Mouse (Mus musculus): ENCODE measurements around the gene Tectb. TPM values are rescaled to one million over a fixed set of nuclear protein-coding genes. Genes with fewer than 3 reads are reported as not detected.

Tectb gene
- total and polyA plus RNA-seq, 2 experiments from 2014 or later: 0.10 TPM

- no peaks in the 10 kb centered on the region for H3K9me3 ChIP-seq (ENCODE audit: low read length)
- H3K4me3 ChIP-seq (ENCODE audit: low read length): no peak overlapping the region
- H3K4me1 ChIP-seq (ENCODE audit: insufficient read depth, low read length): peaks cover 4% of the 10 kb centered on the region; the same call in 1 of the 2 replicates
- TF ChIP-seq CTCF (IDR thresholded peaks at IDR 0.05; ENCODE audit: low read depth): no peak
- no peak overlapping the region for H3K27ac ChIP-seq
- H3K36me3 ChIP-seq (ENCODE audit: insufficient read depth, low read length): no peaks in the 10 kb centered on the region
- H3K4me2 ChIP-seq (ENCODE audit: low read depth, low read length): no peak overlapping the region
- no peak overlapping the region for H3K9ac ChIP-seq (replicated peaks; ENCODE audit: low read length)
- ATAC-seq (no peak), DNase-seq (ENCODE audit: low spot score) (no peak)
- H3K27me3 ChIP-seq (ENCODE audit: insufficient read depth, low read length): no peaks in the 10 kb centered on the region
- 81% methylated on average over 6 of the region's 6 CpGs for WGBS
Observed at GRCm38 (mm10) chr19:55221208-55221607, 40.7 kb downstream of the Tectb start.

GRCm38 (mm10) chr19:55222268-55222667, 41.7 kb downstream of the Tectb start:
- Histone ChIP-seq H3K27me3 (ENCODE audit: insufficient read depth, low read length) (no peaks in the 10 kb centered on the region), H3K9ac (replicated peaks; ENCODE audit: low read length) (no peak overlapping the region), H3K4me2 (ENCODE audit: low read depth, low read length) (no peak overlapping the region), H3K9me3 (ENCODE audit: low read length) (no peaks in the 10 kb centered on the region), H3K4me3 (ENCODE audit: low read length) (no peak overlapping the region), H3K4me1 (ENCODE audit: insufficient read depth, low read length) (peaks cover 4% of the 10 kb centered on the region; the same call in 1 of the 2 replicates), H3K27ac (no peak overlapping the region), H3K36me3 (ENCODE audit: insufficient read depth, low read length) (no peaks in the 10 kb centered on the region)
- DNase-seq (ENCODE audit: low spot score) (no peak), ATAC-seq (no peak)
- TF ChIP-seq CTCF (IDR thresholded peaks at IDR 0.05; ENCODE audit: low read depth): no peak
- 91% methylated on average over 9 of the region's 9 CpGs for WGBS

- no peaks in the 10 kb centered on the region for H3K4me1 ChIP-seq (ENCODE audit: insufficient read depth, low read length)
- no peaks in the 10 kb centered on the region for H3K36me3 ChIP-seq (ENCODE audit: insufficient read depth, low read length)
- H3K9ac ChIP-seq (replicated peaks; ENCODE audit: low read length): no peak overlapping the region
- no peak for ATAC-seq
- no peak for DNase-seq (ENCODE audit: low spot score)
- no peak overlapping the region for H3K4me3 ChIP-seq (ENCODE audit: low read length)
- WGBS: 55% methylated on average over 5 of the region's 5 CpGs
- no peaks in the 10 kb centered on the region for H3K9me3 ChIP-seq (ENCODE audit: low read length)
- no peak overlapping the region for H3K27ac ChIP-seq
- H3K4me2 ChIP-seq (ENCODE audit: low read depth, low read length): no peak overlapping the region
- TF ChIP-seq CTCF (IDR thresholded peaks at IDR 0.05; ENCODE audit: low read depth): no peak
- no peaks in the 10 kb centered on the region for H3K27me3 ChIP-seq (ENCODE audit: insufficient read depth, low read length)
Observed at GRCm38 (mm10) chr19:55226621-55227020, 46.1 kb downstream of the Tectb start.

GRCm38 (mm10) chr19:55227135-55227534, 46.6 kb downstream of the Tectb start:
- WGBS: 84% methylated on average over 7 of the region's 7 CpGs
- no peak overlapping the region for H3K9ac ChIP-seq (replicated peaks; ENCODE audit: low read length)
- no peak overlapping the region for H3K4me2 ChIP-seq (ENCODE audit: low read depth, low read length)
- TF ChIP-seq CTCF (IDR thresholded peaks at IDR 0.05; ENCODE audit: low read depth): peak; percentile 31
- no peaks in the 10 kb centered on the region for H3K27me3 ChIP-seq (ENCODE audit: insufficient read depth, low read length)
- no peak for ATAC-seq
- H3K27ac ChIP-seq: no peak overlapping the region
- H3K36me3 ChIP-seq (ENCODE audit: insufficient read depth, low read length): no peaks in the 10 kb centered on the region
- H3K4me3 ChIP-seq (ENCODE audit: low read length): no peak overlapping the region
- no peaks in the 10 kb centered on the region for H3K9me3 ChIP-seq (ENCODE audit: low read length)
- no peak for DNase-seq (ENCODE audit: low spot score)
- H3K4me1 ChIP-seq (ENCODE audit: insufficient read depth, low read length): no peaks in the 10 kb centered on the region

- WGBS: 74% methylated on average over 10 of the region's 10 CpGs
- Histone ChIP-seq H3K4me2 (ENCODE audit: low read depth, low read length) (no peak overlapping the region), H3K36me3 (ENCODE audit: insufficient read depth, low read length) (no peaks in the 10 kb centered on the region), H3K4me3 (ENCODE audit: low read length) (no peak overlapping the region), H3K27ac (no peak overlapping the region), H3K9ac (replicated peaks; ENCODE audit: low read length) (no peak overlapping the region), H3K27me3 (ENCODE audit: insufficient read depth, low read length) (no peaks in the 10 kb centered on the region), H3K4me1 (ENCODE audit: insufficient read depth, low read length) (no peaks in the 10 kb centered on the region), H3K9me3 (ENCODE audit: low read length) (no peaks in the 10 kb centered on the region)
- TF ChIP-seq CTCF (IDR thresholded peaks at IDR 0.05; ENCODE audit: low read depth): no peak
- ATAC-seq (no peak), DNase-seq (ENCODE audit: low spot score) (no peak)
Observed at GRCm38 (mm10) chr19:55231081-55231480, 50.5 kb downstream of the Tectb start.

- TF ChIP-seq CTCF (IDR thresholded peaks at IDR 0.05; ENCODE audit: low read depth): no peak
- no peak overlapping the region for H3K4me2 ChIP-seq (ENCODE audit: low read depth, low read length)
- no peak overlapping the region for H3K9ac ChIP-seq (replicated peaks; ENCODE audit: low read length)
- no peak overlapping the region for H3K27ac ChIP-seq
- H3K4me1 ChIP-seq (ENCODE audit: insufficient read depth, low read length): no peaks in the 10 kb centered on the region
- H3K4me3 ChIP-seq (ENCODE audit: low read length): no peak overlapping the region
- 46% methylated on average over 8 of the region's 8 CpGs for WGBS
- H3K27me3 ChIP-seq (ENCODE audit: insufficient read depth, low read length): no peaks in the 10 kb centered on the region
- no peak for DNase-seq (ENCODE audit: low spot score)
- no peaks in the 10 kb centered on the region for H3K36me3 ChIP-seq (ENCODE audit: insufficient read depth, low read length)
- ATAC-seq: no peak
- H3K9me3 ChIP-seq (ENCODE audit: low read length): no peaks in the 10 kb centered on the region
Observed at GRCm38 (mm10) chr19:55232136-55232535, 51.6 kb downstream of the Tectb start.

- WGBS: 57% methylated on average over 2 of the region's 2 CpGs
- Histone ChIP-seq H3K9ac (replicated peaks; ENCODE audit: low read length) (no peak overlapping the region), H3K9me3 (ENCODE audit: low read length) (no peaks in the 10 kb centered on the region), H3K27ac (no peak overlapping the region), H3K4me1 (ENCODE audit: insufficient read depth, low read length) (no peaks in the 10 kb centered on the region), H3K36me3 (ENCODE audit: insufficient read depth, low read length) (no peaks in the 10 kb centered on the region), H3K4me2 (ENCODE audit: low read depth, low read length) (no peak overlapping the region), H3K4me3 (ENCODE audit: low read length) (no peak overlapping the region), H3K27me3 (ENCODE audit: insufficient read depth, low read length) (no peaks in the 10 kb centered on the region)
- no peak for DNase-seq (ENCODE audit: low spot score)
- no peak for ATAC-seq
- TF ChIP-seq CTCF (IDR thresholded peaks at IDR 0.05; ENCODE audit: low read depth): no peak
Observed at GRCm38 (mm10) chr19:55236026-55236425, 55.5 kb downstream of the Tectb start.
